Mouse (Mus musculus) midbrain, embryonic 13.5 days (tissue): Measurements from ENCODE around the gene Gm45234. TPM values are rescaled to one million over a fixed set of nuclear protein-coding genes. Genes with fewer than 3 reads are reported as not detected.

Experiments
- ATAC-seq: fragments of 200-750 bp; cut with Nextera tagmentation; 2 replicates; pipeline ENCODE4 v1.8.0; 2017; ENCODE audit warnings: mild to moderate bottlenecking, moderate TSS enrichment, moderate library complexity
- H3K27ac ChIP-seq: fragments of 300-500 bp; sonication (generic); 2 replicates; pipeline ENCODE4 v1.5.1; 2015; ENCODE audit warnings: inconsistent platforms, mild to moderate bottlenecking, moderate library complexity
- H3K27me3 ChIP-seq: fragments of 300-500 bp; sonication (generic); 2 replicates; pipeline ENCODE4 v1.6.1; 2015; ENCODE audit warnings: mild to moderate bottlenecking, inconsistent platforms
- H3K36me3 ChIP-seq: fragments of 300-500 bp; sonication (generic); 2 replicates; pipeline ENCODE4 v1.6.1; 2015; ENCODE audit warnings: mild to moderate bottlenecking, inconsistent platforms
- H3K4me1 ChIP-seq: fragments of 300-500 bp; sonication (generic); replicated peaks from 2 replicates; pipeline ENCODE4 v1.6.1; 2015; ENCODE audit warnings: inconsistent platforms
- H3K4me2 ChIP-seq: fragments of 300-500 bp; sonication (generic); replicated peaks from 2 replicates; pipeline ENCODE4 v1.6.1; 2015; ENCODE audit warnings: moderate library complexity, mild to moderate bottlenecking, inconsistent platforms
- H3K4me3 ChIP-seq: fragments of 300-500 bp; sonication (generic); replicated peaks from 2 replicates; pipeline ENCODE4 v1.5.1; 2015; ENCODE audit warnings: mild to moderate bottlenecking, inconsistent platforms
- H3K9ac ChIP-seq: fragments of 300-500 bp; sonication (generic); replicated peaks from 2 replicates; pipeline ENCODE4 v1.6.1; 2015; ENCODE audit warnings: mild to moderate bottlenecking, inconsistent platforms
- H3K9me3 ChIP-seq: fragments of 300-500 bp; sonication (generic); 2 replicates; pipeline ENCODE4 v1.6.1; 2016; ENCODE audit warnings: mild to moderate bottlenecking, inconsistent platforms
- WGBS: fragments of 180-500 bp; shearing (Covaris S2); methylation state at CpG from one replicate; pipeline ENCODE4 v1.1.7; 2015; 5-methylcytosine and 5-hydroxymethylcytosine counted together
- polyA plus RNA-seq: library from polyadenylated mRNA; unstranded; fragments of >200 nt; fragmentation: Nextera tagmentation; extraction: Ambion mirVana; gene quantifications from 2 replicates; pipeline ENCODE4 v1.2.1, GENCODE M21; 2015

The Gm45234 gene
- polyA plus RNA-seq, 1 experiment from 2014 or later: not detected

DNA sequence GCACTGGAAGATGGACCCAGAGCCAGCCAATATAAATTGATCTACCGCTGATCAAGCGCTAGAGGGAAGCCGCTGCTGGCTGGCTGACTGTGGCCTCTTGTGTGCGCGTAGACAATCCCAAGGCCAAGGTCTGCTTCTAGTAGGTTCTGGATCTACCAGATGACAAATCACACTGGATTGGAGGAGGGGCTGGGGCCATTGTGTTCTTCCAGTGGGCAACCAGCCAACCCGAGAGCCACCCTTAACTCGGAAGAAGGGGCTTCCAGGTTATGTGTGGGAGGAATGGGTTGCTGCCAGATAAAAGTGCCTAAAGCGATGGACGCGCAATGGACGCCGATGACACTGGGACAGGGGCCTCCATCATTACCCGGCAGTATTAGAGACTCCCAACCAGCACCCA is 37.9 kb downstream of the Gm45234 start:
- no peak overlapping the region for H3K9ac ChIP-seq
- no peaks in the 10 kb centered on the region for H3K27me3 ChIP-seq
- no peak overlapping the region for H3K4me2 ChIP-seq
- peaks cover 43% of the 10 kb centered on the region for H3K36me3 ChIP-seq
- 81% methylated on average over 13 of the region's 13 CpGs for WGBS
- H3K4me1 ChIP-seq: peaks cover 16% of the 10 kb centered on the region
- no peaks in the 10 kb centered on the region for H3K9me3 ChIP-seq
- no peak overlapping the region for H3K27ac ChIP-seq
- ATAC-seq: no peak
- no peak overlapping the region for H3K4me3 ChIP-seq

GRCm38 (mm10) chr6:124716864-124717490 is 38.8 kb downstream of the Gm45234 start:
- Histone ChIP-seq H3K4me3 (no peak overlapping the region), H3K36me3 (peaks cover 43% of the 10 kb centered on the region), H3K27me3 (no peaks in the 10 kb centered on the region), H3K4me1 (peaks cover 20% of the 10 kb centered on the region), H3K27ac (0 out of 2 replicates have a peak overlapping the region, but pooled peaks have one; percentile 5), H3K4me2 (no peak overlapping the region), H3K9ac (no peak overlapping the region), H3K9me3 (no peaks in the 10 kb centered on the region)
- ATAC-seq: no peak
- WGBS: 68% methylated on average over 20 of the region's 20 CpGs

DNA sequence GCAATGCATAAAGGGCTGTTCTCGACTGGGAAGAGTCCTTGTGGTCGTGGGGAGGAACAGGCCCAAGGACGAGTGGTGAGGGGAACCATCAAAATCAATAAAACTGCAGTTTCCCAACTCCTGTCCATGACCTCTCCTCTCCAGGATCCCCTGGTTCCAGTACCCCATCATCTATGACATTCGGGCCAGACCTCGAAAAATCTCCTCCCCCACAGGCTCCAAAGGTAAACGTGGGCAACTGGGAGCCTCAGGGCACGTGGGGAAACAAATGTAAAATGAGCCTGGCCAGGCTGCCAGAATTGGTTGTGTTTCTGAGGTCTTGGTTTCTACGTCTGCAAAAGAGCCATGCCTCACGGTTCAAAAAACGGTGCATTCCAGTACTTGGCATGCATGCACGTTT is 42.9 kb downstream of the Gm45234 start:
- no peaks in the 10 kb centered on the region for H3K9me3 ChIP-seq
- H3K9ac ChIP-seq: peak overlapping the region; percentile 97
- 22% methylated on average over 11 of the region's 11 CpGs for WGBS
- H3K27ac ChIP-seq: peak overlapping the region; percentile 86
- H3K4me2 ChIP-seq: peak overlapping the region; percentile 98
- peak overlapping the region; percentile 99 for H3K4me3 ChIP-seq
- peaks cover 53% of the 10 kb centered on the region for H3K36me3 ChIP-seq
- H3K4me1 ChIP-seq: peaks cover 43% of the 10 kb centered on the region
- no peak for ATAC-seq
- H3K27me3 ChIP-seq: no peaks in the 10 kb centered on the region

DNA sequence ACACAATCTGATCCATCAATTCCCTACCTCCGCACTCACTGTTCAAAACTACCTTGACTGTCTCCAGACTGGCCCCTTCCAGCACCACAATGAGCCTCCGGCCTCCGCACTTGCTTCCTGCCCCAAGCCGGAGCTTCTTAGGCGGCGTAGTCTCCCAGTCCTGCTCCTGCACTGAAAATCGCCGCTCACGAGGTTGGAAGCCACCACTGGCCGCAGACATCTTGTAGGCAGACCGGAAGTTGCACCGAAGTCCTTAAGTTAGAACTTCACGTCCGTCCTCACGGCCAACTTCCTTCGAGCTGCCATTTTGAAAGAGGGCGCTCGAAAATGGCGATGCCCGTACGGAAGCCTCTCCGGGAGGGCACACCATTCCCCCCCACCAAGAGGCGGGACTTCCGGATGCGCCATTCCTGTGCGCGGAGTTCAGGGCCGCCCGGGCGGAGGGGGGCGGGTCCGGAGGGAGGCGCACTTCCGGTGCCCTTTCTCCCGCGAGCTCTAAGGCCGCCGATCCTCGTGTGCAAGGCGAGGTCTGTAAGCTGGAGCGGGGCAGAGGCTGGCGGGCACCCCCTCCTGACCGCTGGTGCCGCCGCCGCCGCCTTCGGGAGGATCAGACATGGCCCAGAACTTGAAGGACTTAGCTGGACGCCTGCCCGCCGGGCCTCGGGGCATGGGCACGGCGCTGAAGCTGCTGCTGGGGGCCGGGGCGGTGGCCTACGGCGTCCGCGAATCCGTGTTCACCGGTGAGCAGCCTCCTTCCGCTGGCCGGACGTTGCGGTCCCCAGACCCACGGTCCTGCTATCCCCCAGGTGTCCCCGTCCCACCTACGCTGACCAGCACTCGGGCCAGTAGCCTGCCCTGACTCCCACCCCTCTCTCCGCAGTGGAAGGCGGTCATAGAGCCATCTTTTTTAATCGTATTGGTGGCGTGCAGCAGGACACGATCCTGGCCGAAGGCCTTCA is 43.7 kb downstream of the Gm45234 start, which contains the start of the genes Emg1 and Phb2:
Gene Emg1, minus strand, starts transcription at position 355 of the 959 bp plus-strand sequence.
Gene Phb2, plus strand, starts transcription at position 513 of the 959 bp plus-strand sequence.
- WGBS: under 1% methylated on average over 76 of the region's 76 CpGs
- H3K9me3 ChIP-seq: no peaks in the 10 kb centered on the region
- peak within 1 kb of the TSS; percentile 86 for H3K27ac ChIP-seq
- peak within 1 kb of the TSS; percentile 97 for H3K9ac ChIP-seq
- peaks cover 43% of the 10 kb centered on the region for H3K4me1 ChIP-seq
- peak within 1 kb of the TSS; percentile 98 for H3K4me2 ChIP-seq
- peaks cover 49% of the 10 kb centered on the region for H3K36me3 ChIP-seq
- ATAC-seq: peak; percentile 98
- H3K4me3 ChIP-seq: peak within 1 kb of the TSS; percentile 99
- no peaks in the 10 kb centered on the region for H3K27me3 ChIP-seq

- Histone ChIP-seq H3K4me3 (no peak overlapping the region), H3K4me1 (peaks cover 32% of the 10 kb centered on the region), H3K27me3 (no peaks in the 10 kb centered on the region), H3K9me3 (no peaks in the 10 kb centered on the region), H3K4me2 (no peak overlapping the region), H3K36me3 (peaks cover 45% of the 10 kb centered on the region), H3K9ac (no peak overlapping the region), H3K27ac (no peak overlapping the region)
- no peak for ATAC-seq
- 93% methylated on average over 10 of the region's 10 CpGs for WGBS
Observed at GRCm38 (mm10) chr6:124708289-124708889, 47.4 kb downstream of the Gm45234 start.

- Histone ChIP-seq H3K4me3 (no peak overlapping the region), H3K4me1 (peaks cover 21% of the 10 kb centered on the region), H3K9ac (no peak overlapping the region), H3K4me2 (no peak overlapping the region), H3K27me3 (no peaks in the 10 kb centered on the region), H3K9me3 (no peaks in the 10 kb centered on the region), H3K36me3 (peaks cover 67% of the 10 kb centered on the region), H3K27ac (no peak overlapping the region)
- no peak for ATAC-seq
- WGBS: 93% methylated on average over 5 of the region's 5 CpGs
Observed at GRCm38 (mm10) chr6:124706061-124706627, 49.7 kb downstream of the Gm45234 start.

DNA sequence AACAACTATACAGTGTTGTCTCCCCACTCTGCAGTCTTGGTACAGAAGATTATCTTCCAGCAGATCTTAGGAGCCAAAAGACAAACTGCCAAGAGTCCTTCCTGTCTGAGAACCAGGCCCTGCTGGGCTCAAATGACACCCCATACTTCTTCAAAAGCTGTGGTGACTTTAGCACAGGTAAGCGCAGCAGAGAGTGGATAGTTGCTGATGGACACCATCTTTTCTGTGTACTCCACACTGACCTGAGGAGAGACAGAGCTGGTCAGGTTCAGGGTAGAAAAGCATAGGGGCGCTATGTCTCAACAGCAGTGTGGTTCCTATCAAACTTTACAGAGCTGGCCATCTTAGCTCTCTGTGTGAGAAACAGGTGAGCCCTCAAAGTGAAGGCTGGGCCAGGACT is 51.4 kb downstream of the Gm45234 start:
- H3K27me3 ChIP-seq: no peaks in the 10 kb centered on the region
- H3K36me3 ChIP-seq: peaks cover 83% of the 10 kb centered on the region
- no peak for ATAC-seq
- H3K4me1 ChIP-seq: peaks cover 4% of the 10 kb centered on the region
- 93% methylated on average over 2 of the region's 2 CpGs for WGBS
- no peak overlapping the region for H3K4me3 ChIP-seq
- no peak overlapping the region for H3K4me2 ChIP-seq
- no peak overlapping the region for H3K9ac ChIP-seq
- H3K27ac ChIP-seq: no peak overlapping the region
- no peaks in the 10 kb centered on the region for H3K9me3 ChIP-seq

- Histone ChIP-seq H3K27me3 (no peaks in the 10 kb centered on the region), H3K27ac (no peak overlapping the region), H3K36me3 (peaks cover 84% of the 10 kb centered on the region), H3K4me1 (no peaks in the 10 kb centered on the region), H3K4me3 (no peak overlapping the region), H3K4me2 (no peak overlapping the region), H3K9ac (no peak overlapping the region), H3K9me3 (no peaks in the 10 kb centered on the region)
- WGBS: 89% methylated on average over 7 of the region's 7 CpGs
- ATAC-seq: no peak
Observed at GRCm38 (mm10) chr6:124703789-124704188, 52.0 kb downstream of the Gm45234 start.

GRCm38 (mm10) chr6:124702784-124703103 is 53.1 kb downstream of the Gm45234 start:
- H3K4me2 ChIP-seq: no peak overlapping the region
- H3K36me3 ChIP-seq: peaks cover 77% of the 10 kb centered on the region
- no peak overlapping the region for H3K4me3 ChIP-seq
- ATAC-seq: peak; percentile 80
- 0 out of 2 replicates have a peak, but pooled peaks cover 2% of the 10 kb centered on the region for H3K4me1 ChIP-seq
- H3K27ac ChIP-seq: no peak overlapping the region
- 58% methylated on average over 3 of the region's 3 CpGs for WGBS
- H3K9ac ChIP-seq: no peak overlapping the region
- H3K27me3 ChIP-seq: no peaks in the 10 kb centered on the region
- no peaks in the 10 kb centered on the region for H3K9me3 ChIP-seq

DNA sequence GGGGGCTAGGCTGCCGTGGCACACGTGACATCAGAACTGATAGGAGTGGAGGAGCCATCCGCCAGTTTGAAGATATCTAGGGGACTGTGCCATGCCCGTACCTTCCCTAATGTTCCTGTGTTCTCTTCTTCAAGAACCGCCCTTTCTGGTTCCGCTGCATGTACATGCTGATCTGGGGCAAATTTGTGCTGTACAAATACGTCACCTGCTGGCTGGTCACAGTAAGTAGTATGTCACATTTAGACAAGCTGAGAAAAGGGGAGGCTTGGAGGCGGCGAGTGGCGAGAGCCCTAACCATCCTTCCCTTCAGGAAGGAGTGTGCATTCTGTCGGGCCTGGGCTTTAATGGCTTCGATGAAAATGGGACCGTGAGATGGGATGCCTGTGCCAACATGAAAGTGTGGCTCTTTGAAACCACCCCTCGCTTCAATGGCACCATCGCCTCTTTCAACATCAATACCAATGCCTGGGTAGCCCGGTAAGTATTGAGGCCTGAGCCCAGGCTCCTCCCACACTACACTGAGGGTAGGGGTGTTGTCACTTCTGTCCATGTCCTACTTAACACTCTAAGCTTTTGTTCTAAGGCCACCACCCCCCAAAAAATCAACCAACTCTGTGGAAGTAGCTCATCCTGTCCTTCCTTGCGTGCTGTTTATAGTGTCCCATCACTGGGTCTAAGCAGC is 53.6 kb downstream of the Gm45234 start:
- Histone ChIP-seq H3K36me3 (peaks cover 72% of the 10 kb centered on the region), H3K4me2 (no peak overlapping the region), H3K27me3 (no peaks in the 10 kb centered on the region), H3K4me1 (0 out of 2 replicates have a peak, but pooled peaks cover 2% of the 10 kb centered on the region), H3K4me3 (no peak overlapping the region), H3K9ac (no peak overlapping the region), H3K27ac (no peak overlapping the region), H3K9me3 (no peaks in the 10 kb centered on the region)
- WGBS: 93% methylated on average over 17 of the region's 17 CpGs
- ATAC-seq: peak; percentile 47

GRCm38 (mm10) chr6:124701338-124701737 is 54.5 kb downstream of the Gm45234 start:
- ATAC-seq: no peak; the same call in 1 of the 2 replicates
- no peak overlapping the region for H3K4me2 ChIP-seq
- H3K36me3 ChIP-seq: peaks cover 70% of the 10 kb centered on the region
- no peak overlapping the region for H3K4me3 ChIP-seq
- no peak overlapping the region for H3K27ac ChIP-seq
- H3K9ac ChIP-seq: no peak overlapping the region
- H3K27me3 ChIP-seq: no peaks in the 10 kb centered on the region
- 74% methylated on average over 8 of the region's 8 CpGs for WGBS
- H3K4me1 ChIP-seq: 0 out of 2 replicates have a peak, but pooled peaks cover 2% of the 10 kb centered on the region
- H3K9me3 ChIP-seq: no peaks in the 10 kb centered on the region
